Mouse (Mus musculus) erythroblast, embryonic 14.5 days (primary cell): Measurements from ENCODE around the gene Tenm1.

Experiments used
- GATA1 ChIP-seq: IDR thresholded peaks from 2 replicates; pipeline ENCODE4 v1.6.1; 2012; ENCODE audit warnings: low read length, inconsistent platforms, mixed read lengths
- TAL1 ChIP-seq: IDR thresholded peaks from 3 replicates; pipeline ENCODE4 v1.6.1; 2012; ENCODE audit warnings: low read length, inconsistent platforms, mixed read lengths

GRCm38 (mm10) chrX:42540756-42541053 lies 888.2 kb downstream of the Tenm1 start:
- TF ChIP-seq GATA1 (no peak), TAL1 (no peak)
